8 mouse cellular contexts compared by ENCODE assay signal in genomic region chr15:79747998-79748397, GRCm38 (mm10). TPM values are rescaled to one million over a fixed set of nuclear protein-coding genes. Genes with fewer than 3 reads are reported as not detected.
A peak's percentile ranks its signal among the peaks of the same experiment; 100 is the strongest.
DNase-seq lines count a peak whose midpoint lies in the region; ATAC-seq and TF ChIP-seq lines count a peak whose summit lies in the region.

No protein-coding gene starts in this region.

- H3K4me2 ChIP-seq in hindbrain, embryonic 13.5 days = no peak overlapping the region
- H3K4me2 ChIP-seq in CH12.LX (ENCODE audit: insufficient read depth, low read depth, poor library complexity, severe bottlenecking) = no peak overlapping the region
- no peak overlapping the region for H3K4me2 ChIP-seq in lung, postnatal 0 days (replicated peaks; ENCODE audit: low read depth, low read length)

- 45% methylated on average over 11 of the region's 11 CpGs for WGBS in hindbrain, embryonic 10.5 days
- 47% methylated on average over 11 of the region's 11 CpGs for WGBS in hindbrain, embryonic 13.5 days
- WGBS in lung, postnatal 0 days = 60% methylated on average over 11 of the region's 11 CpGs

- no peak for TF ChIP-seq POLR2A in CH12.LX (IDR thresholded peaks at IDR 0.05; ENCODE audit: low read depth, low read length)

- H3K36me3 ChIP-seq in hindbrain, embryonic 10.5 days = no peaks in the 10 kb centered on the region
- no peaks in the 10 kb centered on the region for H3K36me3 ChIP-seq in hindbrain, embryonic 13.5 days
- H3K36me3 ChIP-seq in CH12.LX (replicated peaks in 1 of 2; ENCODE audit: control insufficient read depth in 1 of 2, insufficient read depth in 1 of 2, low read length in 1 of 2) = peaks cover 3 to 46% of the 10 kb centered on the region in 2 experiments
- H3K36me3 ChIP-seq in lung, postnatal 0 days (ENCODE audit: insufficient read depth, low read length) = no peaks in the 10 kb centered on the region

- no peak; the same call in 1 of the 2 replicates for ATAC-seq in hindbrain, embryonic 13.5 days (ENCODE audit: low FRiP score)
- no peak for ATAC-seq in lung, postnatal 0 days

- peak; percentile 8 to 39; a peak in 2 of 4 replicates for TF ChIP-seq CTCF in CH12.LX (conservative IDR thresholded peaks at IDR 0.05 in 1 of 2, IDR thresholded peaks at IDR 0.05 in 1 of 2; ENCODE audit: low read depth in 2 of 2, low read length in 2 of 2)
- peak; percentile 66 for TF ChIP-seq CTCF in lung, postnatal 0 days (IDR thresholded peaks at IDR 0.05)

- no peak overlapping the region for H3K9ac ChIP-seq in hindbrain, embryonic 13.5 days
- H3K9ac ChIP-seq in CH12.LX (ENCODE audit: insufficient read depth, low read depth) = no peak overlapping the region
- no peak overlapping the region for H3K9ac ChIP-seq in lung, postnatal 0 days (replicated peaks; ENCODE audit: low read depth)

- H3K9me3 ChIP-seq in hindbrain, embryonic 10.5 days = 0 out of 2 replicates have a peak, but pooled peaks cover 4% of the 10 kb centered on the region
- H3K9me3 ChIP-seq in hindbrain, embryonic 13.5 days = no peaks in the 10 kb centered on the region
- H3K9me3 ChIP-seq in CH12.LX (replicated peaks; ENCODE audit: low read length) = no peaks in the 10 kb centered on the region
- no peaks in the 10 kb centered on the region for H3K9me3 ChIP-seq in lung, postnatal 0 days (ENCODE audit: low read length)

- H3K27me3 ChIP-seq in hindbrain, embryonic 10.5 days (ENCODE audit: insufficient read depth, poor library complexity, severe bottlenecking) = no peaks in the 10 kb centered on the region
- no peaks in the 10 kb centered on the region for H3K27me3 ChIP-seq in hindbrain, embryonic 13.5 days
- no peaks in the 10 kb centered on the region for H3K27me3 ChIP-seq in CH12.LX (replicated peaks)
- no peaks in the 10 kb centered on the region for H3K27me3 ChIP-seq in lung, postnatal 0 days (replicated peaks; ENCODE audit: insufficient read depth, low read length)

- TF ChIP-seq EP300 in CH12.LX (IDR thresholded peaks at IDR 0.05; ENCODE audit: low read length) = no peak
- TF ChIP-seq EP300 in lung, postnatal 0 days (IDR thresholded peaks at IDR 0.05) = no peak

- H3K27ac ChIP-seq in hindbrain, embryonic 10.5 days = no peak overlapping the region
- no peak overlapping the region for H3K27ac ChIP-seq in hindbrain, embryonic 13.5 days
- H3K27ac ChIP-seq in CH12.LX (ENCODE audit: insufficient read depth, low read depth) = no peak overlapping the region
- no peak overlapping the region for H3K27ac ChIP-seq in lung, postnatal 0 days (ENCODE audit: low read length)

- DNase-seq in hindbrain, embryonic 10.5 days (ENCODE audit: low spot score) = peak; percentile 48
- DNase-seq in CH12.LX (ENCODE audit: extremely low read depth) = no peak
- peak; percentile 58 for DNase-seq in embryo, embryonic 10 days (ENCODE audit: low spot score)
- no peak for DNase-seq in lung, postnatal 0 days (ENCODE audit: low spot score)
- peak; percentile 44 to 49 for DNase-seq in thymus, postnatal 36 days
- no peak for DNase-seq in gastrocnemius, postnatal 25 days
- DNase-seq in left cerebral cortex, postnatal 25 days (ENCODE audit: low spot score in 2 of 2) = no peak

- intact Hi-C loops in left cerebral cortex, postnatal 25 days (cut with DNase I) = no loop called here

- H3K4me3 ChIP-seq in hindbrain, embryonic 10.5 days = no peak overlapping the region
- H3K4me3 ChIP-seq in hindbrain, embryonic 13.5 days = no peak overlapping the region
- no peak overlapping the region for H3K4me3 ChIP-seq in CH12.LX (replicated peaks in 1 of 3; ENCODE audit: low read depth in 2 of 3, low read length in 2 of 3, poor library complexity in 1 of 3)
- no peak overlapping the region for H3K4me3 ChIP-seq in lung, postnatal 0 days (ENCODE audit: low read depth, low read length)

- H3K4me1 ChIP-seq in hindbrain, embryonic 10.5 days (replicated peaks) = peaks cover 6% of the 10 kb centered on the region
- peaks cover 3% of the 10 kb centered on the region; the same call in 1 of the 2 replicates for H3K4me1 ChIP-seq in hindbrain, embryonic 13.5 days (replicated peaks)
- peaks cover 8 to 50% of the 10 kb centered on the region in 2 experiments for H3K4me1 ChIP-seq in CH12.LX (ENCODE audit: control insufficient read depth in 1 of 2, insufficient read depth in 2 of 2)
- no peaks in the 10 kb centered on the region for H3K4me1 ChIP-seq in lung, postnatal 0 days (ENCODE audit: insufficient read depth, low read depth, low read length)

- H3K79me2 ChIP-seq in CH12.LX (replicated peaks; ENCODE audit: control insufficient read depth, extremely low read depth, insufficient read depth, poor library complexity, severe bottlenecking) = no peaks in the 10 kb centered on the region

- dilution Hi-C loops in CH12.LX (cut with MboI; ENCODE audit: extremely low pct_ligation_motif_present, extremely low pct_unique_long_range_greater_than_20kb, low sequenced_read_pairs) = no loop called here

- in situ Hi-C loops in CH12.LX (cut with MboI; ENCODE audit: low pct_ligation_motif_present, low pct_unique_long_range_greater_than_20kb, low sequenced_read_pairs) = loop anchor here (10.0 kb wide), 1 partner anchor 347 kb away; the partner anchor contains the start of genes Rpl3 and Syngr1

- no peak; the same call in 1 of the 2 replicates for TF ChIP-seq RAD21 in CH12.LX (IDR thresholded peaks at IDR 0.05; ENCODE audit: low read depth, low read length)

TF ChIP-seq in CH12.LX, 34 proteins besides CTCF, POLR2A, EP300 and RAD21:
- TF ChIP-seq HCFC1 (IDR thresholded peaks at IDR 0.05; ENCODE audit: low read depth, low read length) = no peak
- no peak for TF ChIP-seq USF2 (conservative IDR thresholded peaks at IDR 0.05; ENCODE audit: low read depth, low read length)
- no peak for TF ChIP-seq KAT2A (IDR thresholded peaks at IDR 0.05; ENCODE audit: insufficient replicate concordance, low read length)
- no peak for TF ChIP-seq PAX5 (IDR thresholded peaks at IDR 0.05; ENCODE audit: low read length)
- no peak for TF ChIP-seq TBP (conservative IDR thresholded peaks at IDR 0.05; ENCODE audit: low read depth, low read length)
- TF ChIP-seq MYC (IDR thresholded peaks at IDR 0.05; ENCODE audit: low read depth, low read length) = no peak
- no peak for TF ChIP-seq JUND (conservative IDR thresholded peaks at IDR 0.05; ENCODE audit: low read depth, low read length)
- TF ChIP-seq MXI1 (IDR thresholded peaks at IDR 0.05; ENCODE audit: low read depth, low read length) = no peak
- no peak for TF ChIP-seq E2F4 (IDR thresholded peaks at IDR 0.05; ENCODE audit: insufficient replicate concordance, low read depth, low read length)
- TF ChIP-seq UBTF (IDR thresholded peaks at IDR 0.05; ENCODE audit: low read depth, low read length) = no peak
- no peak for TF ChIP-seq SIN3A (IDR thresholded peaks at IDR 0.05; ENCODE audit: low read length)
- TF ChIP-seq GABPA (IDR thresholded peaks at IDR 0.05; ENCODE audit: insufficient replicate concordance, low read depth, low read length) = no peak
- no peak for TF ChIP-seq CHD2 (IDR thresholded peaks at IDR 0.05; ENCODE audit: low read length)

RNA-seq across cellular contexts. Expression of gene Sun2, which starts 5.7 kb away (rescaled TPM):
- 2.0 and 5.0 TPM in 2 replicates for polyA plus RNA-seq in hindbrain, embryonic 10.5 days (2016; fragmentation: Nextera tagmentation; extraction: Ambion mirVana)
- polyA plus RNA-seq in hindbrain, embryonic 13.5 days (2015; fragmentation: Nextera tagmentation; extraction: Ambion mirVana) = 9.8 and 10.2 TPM in 2 replicates
- 20.1 and 26.5 TPM in 2 replicates for total RNA-seq in CH12.LX (2012; rRNA removed)
- total RNA-seq in CH12.LX (2014; rRNA removed) = 18.6 and 20.8 TPM in 2 replicates
- polyA plus RNA-seq in CH12.LX (2012; ENCODE audit: insufficient read length, low read depth) = 19.7 and 22.3 TPM in 2 replicates
- polyA plus RNA-seq in lung, postnatal 0 days (2015; fragmentation: Nextera tagmentation; extraction: Ambion mirVana) = 4.5 and 5.1 TPM in 2 replicates
- 10 to 100 TPM; 70.7 to 76.5 TPM for total RNA-seq in gastrocnemius, postnatal 25 days (2021)
- total RNA-seq in left cerebral cortex, postnatal 25 days (2021) = 10 to 100 TPM; 26.3 to 43.4 TPM

RNA-seq across cellular contexts. Expression of gene Dnal4, which starts 29.7 kb away (rescaled TPM):
- 68.0 and 83.0 TPM in 2 replicates for polyA plus RNA-seq in hindbrain, embryonic 10.5 days (2016; fragmentation: Nextera tagmentation; extraction: Ambion mirVana)
- polyA plus RNA-seq in hindbrain, embryonic 13.5 days (2015; fragmentation: Nextera tagmentation; extraction: Ambion mirVana) = 83.5 and 84.9 TPM in 2 replicates
- total RNA-seq in CH12.LX (2012; rRNA removed) (16.5 and 20.9 TPM in 2 replicates), CH12.LX (2014; rRNA removed) (11.3 and 11.7 TPM in 2 replicates)
- polyA plus RNA-seq in CH12.LX (2012; ENCODE audit: insufficient read length, low read depth) = 17.8 and 18.5 TPM in 2 replicates
- 49.5 and 52.4 TPM in 2 replicates for polyA plus RNA-seq in lung, postnatal 0 days (2015; fragmentation: Nextera tagmentation; extraction: Ambion mirVana)
- 1 to 10 TPM; 5.9 to 6.1 TPM for total RNA-seq in gastrocnemius, postnatal 25 days (2021)
- total RNA-seq in left cerebral cortex, postnatal 25 days (2021) = 10 to 100 TPM; 46.7 to 54.9 TPM

RNA-seq across cellular contexts. Expression of gene Nptxr, which starts 56.6 kb away (rescaled TPM):
- 2.2 and 4.6 TPM in 2 replicates for polyA plus RNA-seq in hindbrain, embryonic 10.5 days (2016; fragmentation: Nextera tagmentation; extraction: Ambion mirVana)
- 21.0 and 21.4 TPM in 2 replicates for polyA plus RNA-seq in hindbrain, embryonic 13.5 days (2015; fragmentation: Nextera tagmentation; extraction: Ambion mirVana)
- total RNA-seq in CH12.LX (2012; rRNA removed) = 0.92 and 2.1 TPM in 2 replicates
- 0.09 TPM in 1 of 2 replicates, not detected in the other for total RNA-seq in CH12.LX (2014; rRNA removed)
- 0.14 and 0.16 TPM in 2 replicates for polyA plus RNA-seq in CH12.LX (2012; ENCODE audit: insufficient read length, low read depth)
- 1.0 and 1.2 TPM in 2 replicates for polyA plus RNA-seq in lung, postnatal 0 days (2015; fragmentation: Nextera tagmentation; extraction: Ambion mirVana)
- total RNA-seq in gastrocnemius, postnatal 25 days (2021) = 1 to 10 TPM in 1 of 2 experiments, under 1 TPM in 1; 0.72 to 1.0 TPM
- 100 to 1,000 TPM; 898 to 921 TPM for total RNA-seq in left cerebral cortex, postnatal 25 days (2021)

RNA-seq across cellular contexts. Expression of gene Gtpbp1, which starts 57.4 kb away (rescaled TPM):
- 44.7 and 44.8 TPM in 2 replicates for polyA plus RNA-seq in hindbrain, embryonic 10.5 days (2016; fragmentation: Nextera tagmentation; extraction: Ambion mirVana)
- polyA plus RNA-seq in hindbrain, embryonic 13.5 days (2015; fragmentation: Nextera tagmentation; extraction: Ambion mirVana) = 44.8 and 45.2 TPM in 2 replicates
- total RNA-seq in CH12.LX (2012; rRNA removed) (32.9 and 34.2 TPM in 2 replicates), CH12.LX (2014; rRNA removed) (25.3 and 25.5 TPM in 2 replicates)
- 45.2 and 45.3 TPM in 2 replicates for polyA plus RNA-seq in CH12.LX (2012; ENCODE audit: insufficient read length, low read depth)
- 16.9 and 17.9 TPM in 2 replicates for polyA plus RNA-seq in lung, postnatal 0 days (2015; fragmentation: Nextera tagmentation; extraction: Ambion mirVana)
- total RNA-seq in gastrocnemius, postnatal 25 days (2021) = 10 to 100 TPM; 20.4 to 21.7 TPM
- 10 to 100 TPM; 42.5 to 47.7 TPM for total RNA-seq in left cerebral cortex, postnatal 25 days (2021)

Comparison
In these comparisons a context has a peak if more than half of its experiments do, and no peak if none do; other contexts are left out.
1. DNase-seq: peak in hindbrain, embryonic 10.5 days (single experiment), embryo, embryonic 10 days (single experiment) and thymus, postnatal 36 days (2 of 2); none in CH12.LX (single experiment), lung, postnatal 0 days (single experiment), gastrocnemius, postnatal 25 days (single experiment) and left cerebral cortex, postnatal 25 days (0 of 2).